Mouse (Mus musculus): ENCODE data around the gene Thap7.

DNA sequence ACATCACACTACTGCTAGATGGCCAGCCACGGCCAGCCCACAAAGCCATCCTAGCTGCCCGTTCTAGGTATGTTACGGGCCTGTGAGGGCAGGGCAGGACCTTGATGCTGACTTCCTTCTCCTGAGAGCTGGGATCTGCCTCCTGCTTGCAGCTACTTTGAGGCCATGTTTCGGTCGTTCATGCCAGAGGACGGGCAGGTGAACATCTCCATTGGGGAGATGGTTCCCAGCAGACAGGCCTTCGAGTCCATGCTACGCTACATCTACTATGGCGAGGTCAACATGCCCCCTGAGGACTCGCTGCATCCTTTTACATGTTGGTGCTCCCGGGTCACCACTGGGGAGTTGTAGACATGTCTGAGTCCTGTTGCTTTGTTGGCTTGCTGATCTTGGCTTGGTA lies 6.8 kb downstream of the Thap7 start:
- TF ChIP-seq CTCF (IDR thresholded peaks at IDR 0.05; ENCODE audit: insufficient read depth, low read length) (no peak), POLR2A (IDR thresholded peaks at IDR 0.05; ENCODE audit: borderline replicate concordance, extremely low read depth, low read depth, low read length) (no peak)
